Mouse (Mus musculus): Measurements from ENCODE around the gene Zc3h6. TPM values are rescaled to one million over a fixed set of nuclear protein-coding genes. Genes with fewer than 3 reads are reported as not detected.
A peak's percentile ranks its signal among the peaks of the same experiment; 100 is the strongest.

Gene Zc3h6
- polyA plus RNA-seq, 1 experiment from 2014 or later = 2.5 TPM

DNA sequence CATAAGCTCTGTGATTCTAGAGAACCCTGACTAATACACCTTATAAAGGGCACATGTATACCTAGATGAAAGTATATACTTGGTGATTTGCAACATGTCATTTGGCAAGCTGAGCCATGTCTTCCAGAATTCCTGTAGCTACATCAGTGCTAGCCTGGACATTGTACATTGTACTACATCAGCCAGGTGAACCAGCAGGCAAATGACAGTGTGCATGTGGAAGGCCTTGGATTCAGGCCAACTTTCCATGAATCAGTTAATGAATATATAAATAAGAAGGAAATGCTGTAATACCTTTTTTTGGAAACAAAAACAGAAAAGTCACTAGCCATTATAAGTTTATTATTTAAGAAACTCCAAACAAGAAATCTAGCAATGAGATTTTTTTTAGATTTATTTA lies 13.0 kb upstream of the Zc3h6 start:
- Histone ChIP-seq H3K27me3 (ENCODE audit: control insufficient read depth, insufficient read depth, low read length) (no peaks in the 10 kb centered on the region), H3K4me2 (ENCODE audit: low read length) (no peak overlapping the region), H3K9ac (ENCODE audit: low read length) (no peak overlapping the region), H3K4me3 (ENCODE audit: control insufficient read depth in 1 of 2, insufficient read depth in 1 of 2, low read depth in 1 of 2, low read length in 2 of 2) (no peak overlapping the region), H3K4me1 (ENCODE audit: control insufficient read depth in 2 of 2, insufficient read depth in 2 of 2, low read length in 2 of 2) (no peaks in the 10 kb centered on the region), H3K36me3 (ENCODE audit: control insufficient read depth, insufficient read depth, low read length) (no peaks in the 10 kb centered on the region), H3K9me3 (ENCODE audit: control insufficient read depth, low read length) (no peaks in the 10 kb centered on the region), H3K27ac (replicated peaks in 1 of 2; ENCODE audit: control insufficient read depth in 1 of 2, insufficient read depth in 1 of 2, low read depth in 2 of 2, low read length in 2 of 2) (no peak overlapping the region)
- ATAC-seq (ENCODE audit: insufficient number of reproducible peaks, insufficient read depth, low FRiP score, low read depth) = no peak

DNA sequence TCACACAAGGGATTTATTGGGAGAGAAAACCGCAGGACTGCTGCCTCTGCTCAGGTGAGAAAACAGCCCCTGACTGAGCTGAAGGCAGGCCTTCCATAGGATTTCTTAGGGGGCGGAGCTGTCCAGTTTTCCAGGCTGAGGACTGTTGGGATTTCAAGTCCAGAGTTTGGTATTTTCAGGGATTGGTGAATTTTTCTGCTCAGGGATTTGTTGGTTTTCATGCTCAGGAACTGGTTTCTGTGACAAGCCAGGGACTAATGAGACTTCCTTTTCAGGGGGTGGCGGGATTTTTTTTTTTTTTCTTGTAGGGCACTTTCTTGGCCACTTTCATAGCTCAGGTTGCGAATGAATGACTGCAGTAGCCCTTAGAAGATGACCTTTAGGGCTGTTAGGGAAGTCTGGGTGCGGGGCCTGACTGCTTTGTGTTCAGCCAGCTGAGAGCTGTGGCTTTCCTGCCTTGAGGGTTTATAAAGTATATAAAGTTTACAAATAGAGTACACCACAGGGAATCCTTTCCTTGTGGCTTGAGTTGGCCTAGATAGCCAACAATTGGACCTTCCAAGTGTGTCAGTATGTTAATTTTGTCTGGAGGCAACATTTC lies 1.6 kb upstream of the Zc3h6 start:
- no peak for ATAC-seq (ENCODE audit: insufficient number of reproducible peaks, insufficient read depth, low FRiP score, low read depth)
- H3K4me2 ChIP-seq (ENCODE audit: low read length) = peak overlapping the region; percentile 68
- WGBS = 81% methylated on average over 5 of the region's 5 CpGs
- no peaks in the 10 kb centered on the region for H3K27me3 ChIP-seq (ENCODE audit: control insufficient read depth, insufficient read depth, low read length)
- peaks cover 2 to 10% of the 10 kb centered on the region in 2 experiments; a peak in 3 of 4 replicates for H3K4me1 ChIP-seq (ENCODE audit: control insufficient read depth in 2 of 2, insufficient read depth in 2 of 2, low read length in 2 of 2)
- H3K36me3 ChIP-seq (ENCODE audit: control insufficient read depth, insufficient read depth, low read length) = no peaks in the 10 kb centered on the region
- no peak overlapping the region for H3K4me3 ChIP-seq (ENCODE audit: control insufficient read depth in 1 of 2, insufficient read depth in 1 of 2, low read depth in 1 of 2, low read length in 2 of 2)
- no peaks in the 10 kb centered on the region for H3K9me3 ChIP-seq (ENCODE audit: control insufficient read depth, low read length)
- H3K27ac ChIP-seq (replicated peaks in 1 of 2; ENCODE audit: control insufficient read depth in 1 of 2, insufficient read depth in 1 of 2, low read depth in 2 of 2, low read length in 2 of 2) = peak overlapping the region; percentile 20 to 28; a peak in 3 of 4 replicates
- no peak overlapping the region for H3K9ac ChIP-seq (ENCODE audit: low read length)

DNA sequence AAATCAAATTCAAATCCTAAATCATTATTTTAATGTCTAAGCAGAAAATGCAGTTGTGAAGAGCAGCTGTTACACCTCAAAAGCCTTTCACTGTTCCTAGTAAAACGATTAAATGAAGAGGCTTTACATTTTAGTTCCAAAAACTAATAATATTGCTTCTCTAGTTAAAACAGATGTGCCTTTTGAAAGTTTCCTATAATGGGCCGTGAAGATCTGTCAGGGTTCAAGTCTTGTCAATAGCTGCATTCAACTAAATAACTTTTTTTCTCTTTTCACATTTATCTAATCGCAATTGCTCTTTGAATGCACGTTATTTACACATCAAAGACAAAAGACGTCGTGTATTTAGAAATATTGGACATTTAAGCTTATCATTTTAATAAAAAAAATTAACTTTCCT lies 966 bp upstream of the Zc3h6 start:
- Histone ChIP-seq H3K27ac (replicated peaks in 1 of 2; ENCODE audit: control insufficient read depth in 1 of 2, insufficient read depth in 1 of 2, low read depth in 2 of 2, low read length in 2 of 2) (peak overlapping the region in 1 of 2 experiments; percentile 100; a peak in 1 of 4 replicates), H3K4me2 (ENCODE audit: low read length) (peak overlapping the region; percentile 68), H3K4me3 (ENCODE audit: control insufficient read depth in 1 of 2, insufficient read depth in 1 of 2, low read depth in 1 of 2, low read length in 2 of 2) (peak overlapping the region in 1 of 2 experiments; percentile 94; a peak in 2 of 4 replicates), H3K9me3 (ENCODE audit: control insufficient read depth, low read length) (no peaks in the 10 kb centered on the region), H3K4me1 (ENCODE audit: control insufficient read depth in 2 of 2, insufficient read depth in 2 of 2, low read length in 2 of 2) (peaks cover 2 to 10% of the 10 kb centered on the region in 2 experiments; a peak in 3 of 4 replicates), H3K9ac (ENCODE audit: low read length) (peak overlapping the region; percentile 100), H3K27me3 (ENCODE audit: control insufficient read depth, insufficient read depth, low read length) (no peaks in the 10 kb centered on the region), H3K36me3 (ENCODE audit: control insufficient read depth, insufficient read depth, low read length) (no peaks in the 10 kb centered on the region)
- ATAC-seq (ENCODE audit: insufficient number of reproducible peaks, insufficient read depth, low FRiP score, low read depth) = no peak
- 29% methylated on average over 6 of the region's 6 CpGs for WGBS

DNA sequence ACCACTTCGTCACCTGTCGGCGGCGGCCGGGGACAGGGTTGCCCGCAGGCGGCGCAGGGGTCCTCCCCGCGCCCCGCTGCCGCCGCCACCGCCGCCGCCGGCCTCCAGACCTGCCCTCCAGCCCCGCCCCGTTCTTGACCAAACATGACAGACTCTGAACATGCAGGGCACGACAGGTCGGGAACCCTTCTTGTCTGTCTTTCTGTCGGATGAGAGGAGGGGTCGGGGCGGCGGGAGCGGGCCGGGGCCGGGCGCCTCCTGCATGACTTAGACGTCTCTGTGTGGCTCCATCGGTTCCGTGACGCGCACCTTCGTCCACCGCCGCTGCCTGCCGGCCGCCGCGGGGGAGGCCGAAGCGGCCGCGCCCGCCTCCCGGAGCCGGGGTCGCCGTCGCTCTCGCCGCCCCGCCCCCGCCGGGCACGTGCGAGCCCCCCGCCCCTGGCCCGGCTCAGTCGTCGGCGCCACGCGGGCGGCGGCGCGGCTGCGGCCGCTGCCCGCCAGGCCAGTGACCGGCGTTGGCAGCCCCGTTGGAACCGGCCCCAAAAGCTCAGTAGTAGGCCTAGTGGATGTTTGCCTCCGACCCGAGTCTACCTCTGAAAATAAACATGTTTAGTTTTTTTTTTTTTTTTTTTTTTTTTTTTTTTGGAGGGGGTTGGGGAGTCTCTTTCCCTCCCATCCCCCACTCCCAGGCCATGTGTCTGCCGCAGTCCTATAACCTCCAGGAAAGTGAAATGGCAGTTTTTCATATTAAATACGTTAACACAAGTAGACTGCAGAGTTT lies 649 bp downstream of the Zc3h6 start, which contains the start of gene Gm10762:
Gm10762 (minus strand) TSS at position 65 of the 781 bp plus-strand sequence.
- H3K4me3 ChIP-seq (ENCODE audit: control insufficient read depth in 1 of 2, insufficient read depth in 1 of 2, low read depth in 1 of 2, low read length in 2 of 2) = peak within 1 kb of the TSS; percentile 68 to 94
- H3K9ac ChIP-seq (ENCODE audit: low read length) = peak within 1 kb of the TSS; percentile 100
- no peaks in the 10 kb centered on the region for H3K27me3 ChIP-seq (ENCODE audit: control insufficient read depth, insufficient read depth, low read length)
- under 1% methylated on average over 80 of the region's 80 CpGs for WGBS
- peak within 1 kb of the TSS; percentile 68 for H3K4me2 ChIP-seq (ENCODE audit: low read length)
- H3K9me3 ChIP-seq (ENCODE audit: control insufficient read depth, low read length) = no peaks in the 10 kb centered on the region
- H3K4me1 ChIP-seq (ENCODE audit: control insufficient read depth in 2 of 2, insufficient read depth in 2 of 2, low read length in 2 of 2) = peaks cover 2 to 10% of the 10 kb centered on the region in 2 experiments; a peak in 3 of 4 replicates
- ATAC-seq (ENCODE audit: insufficient number of reproducible peaks, insufficient read depth, low FRiP score, low read depth) = peak; percentile 79
- no peaks in the 10 kb centered on the region for H3K36me3 ChIP-seq (ENCODE audit: control insufficient read depth, insufficient read depth, low read length)
- peak within 1 kb of the TSS; percentile 98 to 100 for H3K27ac ChIP-seq (replicated peaks in 1 of 2; ENCODE audit: control insufficient read depth in 1 of 2, insufficient read depth in 1 of 2, low read depth in 2 of 2, low read length in 2 of 2)

DNA sequence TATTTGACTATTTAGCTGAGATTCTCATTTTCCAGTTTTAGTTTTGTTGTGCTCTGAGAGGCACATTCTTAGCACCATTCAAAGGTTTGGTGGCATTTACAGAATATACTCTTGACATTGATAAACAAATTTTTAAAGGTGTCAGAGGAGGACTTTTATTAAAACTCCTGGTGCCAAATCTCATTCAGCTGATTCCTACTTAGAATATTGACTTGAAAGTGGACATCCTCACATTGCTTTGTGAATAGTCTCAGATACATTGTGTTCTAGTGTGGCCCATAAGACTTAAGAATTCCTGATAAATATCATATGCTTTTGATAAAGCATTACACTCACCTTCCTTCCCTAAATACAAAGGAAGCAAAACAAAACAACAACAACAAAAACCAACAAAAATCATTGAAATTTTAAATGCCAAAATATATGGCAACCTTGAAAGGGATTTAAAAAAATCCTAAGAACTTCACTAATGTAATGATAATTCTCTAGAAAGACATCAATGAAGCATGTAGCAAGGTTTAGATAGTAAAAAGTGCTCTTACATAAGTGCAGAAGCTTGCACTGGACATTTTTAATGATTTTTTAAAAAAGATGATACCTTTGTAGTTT lies 1.4 kb downstream of the Zc3h6 start:
- ATAC-seq (ENCODE audit: insufficient number of reproducible peaks, insufficient read depth, low FRiP score, low read depth) = no peak
- Histone ChIP-seq H3K9ac (ENCODE audit: low read length) (peak overlapping the region; percentile 100), H3K27ac (replicated peaks in 1 of 2; ENCODE audit: control insufficient read depth in 1 of 2, insufficient read depth in 1 of 2, low read depth in 2 of 2, low read length in 2 of 2) (peak overlapping the region in 1 of 2 experiments; percentile 100; a peak in 1 of 4 replicates), H3K4me1 (ENCODE audit: control insufficient read depth in 2 of 2, insufficient read depth in 2 of 2, low read length in 2 of 2) (peaks cover 2 to 10% of the 10 kb centered on the region in 2 experiments; a peak in 3 of 4 replicates), H3K4me2 (ENCODE audit: low read length) (peak overlapping the region; percentile 68), H3K4me3 (ENCODE audit: control insufficient read depth in 1 of 2, insufficient read depth in 1 of 2, low read depth in 1 of 2, low read length in 2 of 2) (peak overlapping the region in 1 of 2 experiments; percentile 94; a peak in 2 of 4 replicates), H3K9me3 (ENCODE audit: control insufficient read depth, low read length) (no peaks in the 10 kb centered on the region), H3K27me3 (ENCODE audit: control insufficient read depth, insufficient read depth, low read length) (no peaks in the 10 kb centered on the region), H3K36me3 (ENCODE audit: control insufficient read depth, insufficient read depth, low read length) (no peaks in the 10 kb centered on the region)

DNA sequence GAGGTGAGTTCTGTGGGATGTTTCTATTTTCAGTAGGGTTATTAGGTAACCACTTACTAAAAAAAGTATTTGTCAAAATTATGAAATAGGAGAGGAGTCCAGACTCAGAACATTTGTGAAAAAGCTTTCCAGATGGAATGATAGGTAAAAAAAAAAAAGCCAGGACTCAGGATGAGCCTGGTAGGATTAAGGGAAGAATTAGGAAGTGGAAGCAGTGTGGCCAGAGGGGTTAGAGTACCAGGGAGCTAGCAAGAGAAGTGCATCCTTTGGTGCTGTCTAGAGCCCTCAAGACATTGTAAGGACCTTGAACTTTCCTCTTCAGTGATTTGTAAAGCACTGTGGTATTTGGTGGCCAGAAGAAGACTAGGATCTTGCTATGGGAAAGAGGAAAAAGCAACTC lies 5.1 kb downstream of the Zc3h6 start:
- Histone ChIP-seq H3K4me1 (ENCODE audit: control insufficient read depth in 2 of 2, insufficient read depth in 2 of 2, low read length in 2 of 2) (0 out of 4 replicates have a peak, but pooled peaks cover 0 to 3% of the 10 kb centered on the region in 2 experiments), H3K9me3 (ENCODE audit: control insufficient read depth, low read length) (no peaks in the 10 kb centered on the region), H3K4me2 (ENCODE audit: low read length) (no peak overlapping the region), H3K9ac (ENCODE audit: low read length) (no peak overlapping the region), H3K27ac (replicated peaks in 1 of 2; ENCODE audit: control insufficient read depth in 1 of 2, insufficient read depth in 1 of 2, low read depth in 2 of 2, low read length in 2 of 2) (no peak overlapping the region), H3K36me3 (ENCODE audit: control insufficient read depth, insufficient read depth, low read length) (no peaks in the 10 kb centered on the region), H3K4me3 (ENCODE audit: control insufficient read depth in 1 of 2, insufficient read depth in 1 of 2, low read depth in 1 of 2, low read length in 2 of 2) (no peak overlapping the region), H3K27me3 (ENCODE audit: control insufficient read depth, insufficient read depth, low read length) (no peaks in the 10 kb centered on the region)
- no peak for ATAC-seq (ENCODE audit: insufficient number of reproducible peaks, insufficient read depth, low FRiP score, low read depth)

DNA sequence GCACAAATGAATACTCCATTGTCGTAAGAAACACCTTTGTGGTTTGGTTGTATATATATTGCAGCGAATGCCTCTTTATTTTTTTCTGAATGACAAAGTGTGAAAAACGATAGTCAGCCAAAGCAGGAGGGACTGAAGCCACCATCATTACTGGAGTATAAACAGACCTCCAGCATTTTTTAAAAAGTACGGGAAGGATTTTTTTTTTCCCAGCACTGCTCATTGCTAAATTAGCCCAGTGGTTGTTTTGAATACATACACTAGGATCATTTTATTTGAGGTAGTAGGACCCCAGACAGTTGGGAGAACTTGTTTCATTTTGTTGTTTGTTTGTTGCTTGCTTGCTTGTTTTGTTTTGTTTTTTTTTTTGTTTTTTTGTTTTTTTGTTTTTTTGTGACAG lies 8.4 kb downstream of the Zc3h6 start:
- 72% methylated on average over 4 of the region's 4 CpGs for WGBS
- Histone ChIP-seq H3K4me1 (ENCODE audit: control insufficient read depth in 2 of 2, insufficient read depth in 2 of 2, low read length in 2 of 2) (no peaks in the 10 kb centered on the region), H3K27ac (replicated peaks in 1 of 2; ENCODE audit: control insufficient read depth in 1 of 2, insufficient read depth in 1 of 2, low read depth in 2 of 2, low read length in 2 of 2) (no peak overlapping the region), H3K36me3 (ENCODE audit: control insufficient read depth, insufficient read depth, low read length) (no peaks in the 10 kb centered on the region), H3K4me3 (ENCODE audit: control insufficient read depth in 1 of 2, insufficient read depth in 1 of 2, low read depth in 1 of 2, low read length in 2 of 2) (no peak overlapping the region), H3K9ac (ENCODE audit: low read length) (no peak overlapping the region), H3K9me3 (ENCODE audit: control insufficient read depth, low read length) (no peaks in the 10 kb centered on the region), H3K4me2 (ENCODE audit: low read length) (no peak overlapping the region), H3K27me3 (ENCODE audit: control insufficient read depth, insufficient read depth, low read length) (no peaks in the 10 kb centered on the region)
- no peak for ATAC-seq (ENCODE audit: insufficient number of reproducible peaks, insufficient read depth, low FRiP score, low read depth)

Data from heart, embryonic 14.5 days (tissue).